In the genomic region with DNA sequence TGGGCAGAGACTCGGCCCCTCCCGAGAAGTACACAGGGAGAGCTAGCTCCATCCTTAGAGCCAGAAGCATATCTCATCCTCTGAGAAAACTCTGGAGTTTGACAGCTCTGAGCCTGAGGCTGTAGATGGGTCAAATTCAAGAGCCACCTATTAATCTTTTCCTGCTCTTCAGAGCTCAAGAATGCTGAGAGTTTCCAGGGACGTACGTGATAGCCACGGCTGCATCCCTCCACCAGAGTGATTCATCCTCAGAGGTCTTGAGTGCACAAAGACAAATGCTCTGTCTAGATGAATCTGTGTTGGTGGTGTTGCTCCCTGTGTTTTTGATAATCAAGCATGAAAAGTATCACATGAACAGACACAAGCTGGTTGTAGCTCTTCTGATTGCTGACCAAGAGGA, we compare ENCODE assay signal across 12 mouse cellular contexts.
"Had no signal": no experiment of that assay in that cellular context is flagged by ENCODE, and none has a peak within 500 bp of the region (broad histone marks: within the 10 kb centered on the region; RNA-seq: fewer than 3 reads in every experiment).

No protein-coding gene starts in this region.

- H3K4me2 ChIP-seq: limb, embryonic 12.5 days; neural tube, embryonic 15.5 days had no signal

- H3K36me3 ChIP-seq: limb, embryonic 12.5 days; neural tube, embryonic 15.5 days had no signal

- H3K27ac ChIP-seq: limb, embryonic 12.5 days; liver, embryonic 14.5 days; neural tube, embryonic 15.5 days had no signal

- DNase-seq: kidney, adult 2 months; kidney, postnatal 25 days; liver; lung, adult 18-20 months; midbrain, embryonic 14.5 days; right cerebral cortex, postnatal 25 days; thymus, adult 2 months; thymus, postnatal 36 days had no signal

- H3K9me3 ChIP-seq: limb, embryonic 12.5 days; neural tube, embryonic 15.5 days had no signal

- H3K4me1 ChIP-seq: neural tube, embryonic 15.5 days had no signal

- H3K4me3 ChIP-seq: limb, embryonic 12.5 days; myocyte; neural tube, embryonic 15.5 days had no signal

- H3K9ac ChIP-seq: limb, embryonic 12.5 days; liver, embryonic 14.5 days; neural tube, embryonic 15.5 days had no signal

- H3K27me3 ChIP-seq: limb, embryonic 12.5 days; neural tube, embryonic 15.5 days had no signal
